10 mouse cellular contexts compared by ENCODE assay signal in the genomic region with DNA sequence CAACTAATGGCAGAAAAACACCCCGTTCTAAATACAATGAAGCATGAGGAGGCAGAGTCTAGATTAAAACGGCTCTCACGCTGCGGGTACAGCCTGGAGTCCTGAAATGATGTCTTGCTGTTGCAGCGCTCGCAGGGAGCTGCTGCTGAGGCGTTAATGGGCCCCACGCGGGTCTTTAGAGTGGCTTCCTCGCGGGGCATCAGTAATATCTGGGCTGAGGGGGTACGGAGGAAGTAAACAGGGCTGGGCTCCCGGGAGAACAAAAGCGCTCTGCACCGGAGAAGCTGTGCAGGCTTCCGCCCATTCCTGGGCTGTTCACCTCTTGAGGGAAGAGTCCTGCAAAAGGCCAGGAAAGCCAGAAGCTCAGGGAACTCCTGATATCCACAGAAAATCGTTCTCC.
DNase-seq lines count a peak whose midpoint lies in the region; ATAC-seq and TF ChIP-seq lines count a peak whose summit lies in the region.
"Had no signal": no experiment of that assay in that cellular context is flagged by ENCODE, and none has a peak within 500 bp of the region (broad histone marks: within the 10 kb centered on the region; RNA-seq: fewer than 3 reads in every experiment).

No protein-coding gene starts in this region.

- no peak for TF ChIP-seq POLR2A in brain, embryonic 14.5 days (IDR thresholded peaks at IDR 0.05; ENCODE audit: borderline replicate concordance, extremely low read depth, insufficient read depth, insufficient read length, poor library complexity, severe bottlenecking)
- no peak for TF ChIP-seq POLR2A in limb, embryonic 14.5 days (IDR thresholded peaks at IDR 0.05; ENCODE audit: borderline replicate concordance, extremely low read depth, insufficient read depth, insufficient read length)

- no peaks in the 10 kb centered on the region for H3K27me3 ChIP-seq in forebrain, embryonic 13.5 days
- no peaks in the 10 kb centered on the region for H3K27me3 ChIP-seq in forebrain, postnatal 0 days (ENCODE audit: insufficient read depth, low read length)
- H3K27me3 ChIP-seq in limb, embryonic 14.5 days (ENCODE audit: control insufficient read depth, insufficient read depth, low read length), result no peaks in the 10 kb centered on the region
- H3K27me3 ChIP-seq: liver, embryonic 13.5 days had no signal

- H3K4me1 ChIP-seq in forebrain, embryonic 13.5 days, result no peaks in the 10 kb centered on the region
- no peaks in the 10 kb centered on the region for H3K4me1 ChIP-seq in forebrain, postnatal 0 days (ENCODE audit: insufficient read depth)
- no peaks in the 10 kb centered on the region for H3K4me1 ChIP-seq in limb, embryonic 14.5 days (ENCODE audit: control insufficient read depth, insufficient read depth, low read length)
- H3K4me1 ChIP-seq: liver, embryonic 13.5 days had no signal

- H3K9ac ChIP-seq in forebrain, embryonic 13.5 days, result no peak overlapping the region
- no peak overlapping the region for H3K9ac ChIP-seq in forebrain, postnatal 0 days
- H3K9ac ChIP-seq in limb, embryonic 14.5 days (ENCODE audit: low read depth, low read length, severe bottlenecking), result no peak overlapping the region
- H3K9ac ChIP-seq: liver, embryonic 13.5 days had no signal

- no peak for TF ChIP-seq CTCF in forebrain, postnatal 0 days (IDR thresholded peaks at IDR 0.05; ENCODE audit: low read depth)
- no peak for TF ChIP-seq CTCF in left cerebral cortex, adult 2 months (IDR thresholded peaks at IDR 0.05)
- no peak for TF ChIP-seq CTCF in brain, embryonic 14.5 days (IDR thresholded peaks at IDR 0.05; ENCODE audit: borderline replicate concordance, extremely low read depth, insufficient read depth, insufficient read length)

- DNase-seq in forebrain, postnatal 0 days, result no peak
- DNase-seq in left cerebral cortex, adult 2 months (ENCODE audit: extremely low spot score in 1 of 2, low spot score in 2 of 2), result no peak
- DNase-seq in left cerebral cortex, adult 9 months (ENCODE audit: low spot score in 2 of 2), result no peak
- peak; percentile 34 for DNase-seq in brain, embryonic 14.5 days (ENCODE audit: low read depth)
- DNase-seq in limb, embryonic 14.5 days (ENCODE audit: low spot score), result no peak
- no peak for DNase-seq in spleen, adult 12 weeks (ENCODE audit: low spot score)
- no peak for DNase-seq in thymus, postnatal 4 days
- DNase-seq: kidney, postnatal 36 days; liver, embryonic 13.5 days had no signal

- H3K36me3 ChIP-seq in forebrain, embryonic 13.5 days (ENCODE audit: poor library complexity, severe bottlenecking), result no peaks in the 10 kb centered on the region
- no peaks in the 10 kb centered on the region for H3K36me3 ChIP-seq in forebrain, postnatal 0 days (ENCODE audit: insufficient read depth)
- H3K36me3 ChIP-seq in limb, embryonic 14.5 days (ENCODE audit: control insufficient read depth, insufficient read depth, low read length), result no peaks in the 10 kb centered on the region
- H3K36me3 ChIP-seq: liver, embryonic 13.5 days had no signal

- H3K4me3 ChIP-seq in forebrain, embryonic 13.5 days, result no peak overlapping the region
- no peak overlapping the region for H3K4me3 ChIP-seq in forebrain, postnatal 0 days (ENCODE audit: low read depth, low read length)
- H3K4me3 ChIP-seq in left cerebral cortex, adult 2 months, result 0 out of 2 replicates have a peak overlapping the region, but pooled peaks have one; percentile 16
- H3K4me3 ChIP-seq in limb, embryonic 14.5 days (replicated peaks; ENCODE audit: low read length), result no peak overlapping the region
- H3K4me3 ChIP-seq: liver, embryonic 13.5 days had no signal

- WGBS in forebrain, embryonic 13.5 days, result 66% methylated on average over 17 of the region's 17 CpGs
- 55% methylated on average over 17 of the region's 17 CpGs for WGBS in forebrain, postnatal 0 days
- 42% methylated on average over 17 of the region's 17 CpGs for WGBS in limb, embryonic 14.5 days

- ATAC-seq in forebrain, embryonic 13.5 days, result 0 out of 2 replicates have a peak, but pooled peaks have one; percentile 19
- ATAC-seq in forebrain, postnatal 0 days, result no peak; the same call in 1 of the 2 replicates
- ATAC-seq in limb, embryonic 14.5 days (ENCODE audit: low FRiP score, low read depth), result no peak

- intact Hi-C loops in left cerebral cortex, adult 2 months (cut with DNase I), result no loop called here

- no peaks in the 10 kb centered on the region for H3K9me3 ChIP-seq in forebrain, embryonic 13.5 days (replicated peaks)
- no peaks in the 10 kb centered on the region for H3K9me3 ChIP-seq in forebrain, postnatal 0 days (ENCODE audit: low read length)
- no peaks in the 10 kb centered on the region for H3K9me3 ChIP-seq in limb, embryonic 14.5 days (ENCODE audit: control insufficient read depth, low read length)
- H3K9me3 ChIP-seq: liver, embryonic 13.5 days had no signal

- H3K4me2 ChIP-seq in forebrain, embryonic 13.5 days, result peak overlapping the region; percentile 25; the same call in 1 of the 2 replicates
- no peak overlapping the region for H3K4me2 ChIP-seq in forebrain, postnatal 0 days (ENCODE audit: low read depth)
- 0 out of 2 replicates have a peak overlapping the region, but pooled peaks have one; percentile 23 for H3K4me2 ChIP-seq in limb, embryonic 14.5 days (replicated peaks; ENCODE audit: low read depth, low read length, severe bottlenecking)
- H3K4me2 ChIP-seq: liver, embryonic 13.5 days had no signal

- no peak overlapping the region for H3K27ac ChIP-seq in forebrain, embryonic 13.5 days
- no peak overlapping the region for H3K27ac ChIP-seq in forebrain, postnatal 0 days (ENCODE audit: low read depth, low read length)
- H3K27ac ChIP-seq in left cerebral cortex, adult 2 months, result no peak overlapping the region
- H3K27ac ChIP-seq in limb, embryonic 14.5 days (replicated peaks; ENCODE audit: low read depth, low read length), result no peak overlapping the region
- H3K27ac ChIP-seq: liver, embryonic 13.5 days had no signal
